Comparison of ENCODE assay signal across 7 mouse cellular contexts in the genomic region with DNA sequence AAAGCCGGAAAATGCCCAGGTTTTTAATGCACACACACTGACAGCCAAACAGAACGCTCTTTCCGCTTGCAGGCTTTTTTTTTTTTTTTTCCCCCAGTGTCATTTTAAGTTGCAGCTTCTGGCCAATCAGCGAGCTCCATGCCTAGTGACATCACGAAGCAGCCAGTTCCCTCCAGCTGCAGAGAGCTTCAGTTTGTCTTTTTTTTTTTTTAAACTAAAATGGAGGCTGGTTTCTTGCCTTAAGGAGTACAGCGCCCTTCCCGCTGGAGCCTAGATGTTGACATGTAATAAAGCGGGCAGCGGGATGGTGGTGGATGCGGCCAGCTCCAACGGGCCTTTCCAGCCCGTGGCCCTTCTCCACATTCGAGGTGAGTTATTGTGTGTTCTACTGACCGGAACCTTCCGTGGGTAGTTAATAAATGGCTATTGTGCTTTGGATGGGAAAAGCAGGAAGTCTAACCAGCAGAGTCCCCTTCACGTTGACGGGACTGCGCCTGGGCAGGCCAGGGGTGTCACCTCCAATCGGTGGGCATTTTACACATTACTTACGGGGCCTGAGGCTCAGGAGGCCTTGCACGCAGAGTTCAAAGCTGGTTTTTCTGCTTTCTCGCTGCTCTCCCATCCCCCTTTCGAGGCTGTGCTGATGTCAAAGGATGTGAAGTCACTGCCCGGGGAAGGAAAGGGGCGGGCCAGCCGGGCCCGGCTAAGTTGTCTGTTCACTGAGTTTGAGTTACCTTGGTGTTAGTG. TPM values are rescaled to one million over a fixed set of nuclear protein-coding genes. Genes with fewer than 3 reads are reported as not detected.
DNase-seq lines count a peak whose midpoint lies in the region; ATAC-seq lines count a peak whose summit lies in the region.

No protein-coding gene starts in this region.

- peak overlapping the region; percentile 85 for H3K4me2 ChIP-seq in intestine, embryonic 15.5 days (replicated peaks)

- peak; percentile 92 for ATAC-seq in intestine, embryonic 15.5 days

- H3K27ac ChIP-seq in intestine, embryonic 15.5 days: peak overlapping the region; percentile 99
- H3K27ac ChIP-seq in midbrain, embryonic 10.5 days (replicated peaks): peak overlapping the region; percentile 98

- H3K9me3 ChIP-seq in intestine, embryonic 15.5 days: no peaks in the 10 kb centered on the region
- H3K9me3 ChIP-seq in midbrain, embryonic 10.5 days (replicated peaks): no peaks in the 10 kb centered on the region; the same call in 1 of the 2 replicates

- peak overlapping the region; percentile 82 for H3K9ac ChIP-seq in intestine, embryonic 15.5 days

- H3K4me1 ChIP-seq in intestine, embryonic 15.5 days (replicated peaks): peaks cover 40% of the 10 kb centered on the region
- H3K4me1 ChIP-seq in midbrain, embryonic 10.5 days: peaks cover 46% of the 10 kb centered on the region

- intact Hi-C loops in gastrocnemius, postnatal 36 days (cut with DNase I): no loop called here
- intact Hi-C loops in left cerebral cortex, postnatal 25 days (cut with DNase I): loop anchor here (2.0 kb wide), 1 partner anchor 35 kb away; no protein-coding TSS in a partner anchor

- peak; percentile 92 for DNase-seq in adrenal gland, adult 2 months
- DNase-seq in embryo, embryonic 11.5 days (ENCODE audit: low read depth, low spot score): peak; percentile 79
- peak; percentile 67 to 80 for DNase-seq in gastrocnemius, postnatal 36 days
- peak; percentile 81 to 93 for DNase-seq in left cerebral cortex, postnatal 25 days (ENCODE audit: low spot score in 2 of 2)
- peak; percentile 84 for DNase-seq in midbrain, embryonic 10.5 days (ENCODE audit: low spot score)
- DNase-seq in right cerebral cortex, postnatal 4 days: peak; percentile 62

- no peaks in the 10 kb centered on the region for H3K36me3 ChIP-seq in intestine, embryonic 15.5 days
- peaks cover 34% of the 10 kb centered on the region for H3K36me3 ChIP-seq in midbrain, embryonic 10.5 days

- WGBS in intestine, embryonic 15.5 days: under 1% methylated on average over 27 of the region's 27 CpGs
- WGBS in midbrain, embryonic 10.5 days: under 1% methylated on average over 27 of the region's 27 CpGs

- no peaks in the 10 kb centered on the region for H3K27me3 ChIP-seq in intestine, embryonic 15.5 days (replicated peaks)
- H3K27me3 ChIP-seq in midbrain, embryonic 10.5 days (ENCODE audit: low read depth, poor library complexity, severe bottlenecking): no peaks in the 10 kb centered on the region

- peak overlapping the region; percentile 66 for H3K4me3 ChIP-seq in intestine, embryonic 15.5 days (replicated peaks)
- peak overlapping the region; percentile 78 for H3K4me3 ChIP-seq in midbrain, embryonic 10.5 days

RNA-seq across cellular contexts. Expression of a gene that starts 38.8 kb away (rescaled TPM):
- total RNA-seq in adrenal gland, adult 2 months (2021): 100 to 1,000 TPM; 112 to 118 TPM
- polyA plus RNA-seq in adrenal gland, adult 2 months (2012; rRNA removed): 12.8 and 14.8 TPM in 2 replicates
- total RNA-seq in gastrocnemius, postnatal 36 days (2021): 10 to 100 TPM; 61.1 to 68.9 TPM
- polyA plus RNA-seq in intestine, embryonic 15.5 days (2015; fragmentation: Nextera tagmentation; extraction: Ambion mirVana): 140 and 162 TPM in 2 replicates
- 100 to 1,000 TPM; 263 to 265 TPM for total RNA-seq in left cerebral cortex, postnatal 25 days (2021)
- polyA plus RNA-seq in midbrain, embryonic 10.5 days (2016; fragmentation: Nextera tagmentation; extraction: Ambion mirVana): 142 and 155 TPM in 2 replicates

Comparison
In these comparisons a context has a peak if more than half of its experiments do, and no peak if none do; other contexts are left out.
1. Peak in every context shown above with its lines: DNase-seq, ATAC-seq, H3K4me3 ChIP-seq and H3K27ac ChIP-seq.